Mouse (Mus musculus): ENCODE data around the gene Lap3. TPM values are rescaled to one million over a fixed set of nuclear protein-coding genes. Genes with fewer than 3 reads are reported as not detected.
A peak's percentile ranks its signal among the peaks of the same experiment; 100 is the strongest.

Lap3 gene
- total and polyA plus RNA-seq, 3 experiments, result 108 to 167 (median 130) TPM

GRCm38 (mm10) chr5:45535177-45535576 is 42.0 kb downstream of the Lap3 start:
- peaks cover 5 to 25% of the 10 kb centered on the region in 2 experiments for H3K36me3 ChIP-seq (replicated peaks in 1 of 2; ENCODE audit: control insufficient read depth in 1 of 2, insufficient read depth in 1 of 2, low read length in 1 of 2)
- no peak overlapping the region for H3K4me3 ChIP-seq (replicated peaks in 1 of 3; ENCODE audit: low read depth in 2 of 3, low read length in 2 of 3, poor library complexity in 1 of 3)
- dilution Hi-C loops (cut with MboI; ENCODE audit: extremely low pct_ligation_motif_present, extremely low pct_unique_long_range_greater_than_20kb, low sequenced_read_pairs) (no loop called here), in situ Hi-C loops (cut with MboI; ENCODE audit: low pct_ligation_motif_present, low pct_unique_long_range_greater_than_20kb, low sequenced_read_pairs) (loop anchor here (25.0 kb wide), 1 partner anchor 802 kb away; no protein-coding TSS in a partner anchor)
- H3K79me2 ChIP-seq (replicated peaks; ENCODE audit: control insufficient read depth, extremely low read depth, insufficient read depth, poor library complexity, severe bottlenecking), result no peaks in the 10 kb centered on the region
- H3K27ac ChIP-seq (ENCODE audit: insufficient read depth, low read depth), result no peak overlapping the region
- H3K4me2 ChIP-seq (ENCODE audit: insufficient read depth, low read depth, poor library complexity, severe bottlenecking), result peak overlapping the region; percentile 89
- H3K4me1 ChIP-seq (ENCODE audit: control insufficient read depth in 1 of 2, insufficient read depth in 2 of 2), result peaks cover 4 to 11% of the 10 kb centered on the region in 2 experiments; a peak in 3 of 4 replicates
- H3K9me3 ChIP-seq (replicated peaks; ENCODE audit: low read length), result no peaks in the 10 kb centered on the region
- peak; percentile 29 for DNase-seq (ENCODE audit: extremely low read depth)
- H3K27me3 ChIP-seq (replicated peaks), result no peaks in the 10 kb centered on the region
- H3K9ac ChIP-seq (ENCODE audit: insufficient read depth, low read depth), result no peak overlapping the region
- TF ChIP-seq MXI1 (IDR thresholded peaks at IDR 0.05; ENCODE audit: low read depth, low read length) (no peak), ETS1 (conservative IDR thresholded peaks at IDR 0.05; ENCODE audit: low read depth, low read length) (no peak), JUND (conservative IDR thresholded peaks at IDR 0.05; ENCODE audit: low read depth, low read length) (peak; percentile 69), USF2 (conservative IDR thresholded peaks at IDR 0.05; ENCODE audit: low read depth, low read length) (no peak), SIN3A (IDR thresholded peaks at IDR 0.05; ENCODE audit: low read length) (no peak), ELF1 (IDR thresholded peaks at IDR 0.05; ENCODE audit: low read depth, low read length) (no peak), MYC (IDR thresholded peaks at IDR 0.05; ENCODE audit: low read depth, low read length) (no peak), RCOR1 (conservative IDR thresholded peaks at IDR 0.05; ENCODE audit: low read depth, low read length) (no peak), EP300 (IDR thresholded peaks at IDR 0.05; ENCODE audit: low read length) (peak; percentile 70), IRF4 (IDR thresholded peaks at IDR 0.05; ENCODE audit: low read depth, low read length) (peak; percentile 88), KAT2A (IDR thresholded peaks at IDR 0.05; ENCODE audit: insufficient replicate concordance, low read length) (no peak), JUN (IDR thresholded peaks at IDR 0.05; ENCODE audit: insufficient read depth, low read depth, low read length) (peak; percentile 61), MAFK (IDR thresholded peaks at IDR 0.05; ENCODE audit: insufficient replicate concordance, low read length) (no peak), NRF1 (IDR thresholded peaks at IDR 0.05; ENCODE audit: low read depth, low read length) (no peak)

- DNase-seq (ENCODE audit: extremely low read depth), result no peak
- no peaks in the 10 kb centered on the region for H3K27me3 ChIP-seq (replicated peaks)
- H3K79me2 ChIP-seq (replicated peaks; ENCODE audit: control insufficient read depth, extremely low read depth, insufficient read depth, poor library complexity, severe bottlenecking), result no peaks in the 10 kb centered on the region
- no peak overlapping the region for H3K9ac ChIP-seq (ENCODE audit: insufficient read depth, low read depth)
- no peak overlapping the region for H3K4me3 ChIP-seq (replicated peaks in 1 of 3; ENCODE audit: low read depth in 2 of 3, low read length in 2 of 3, poor library complexity in 1 of 3)
- no peaks in the 10 kb centered on the region for H3K36me3 ChIP-seq (replicated peaks in 1 of 2; ENCODE audit: control insufficient read depth in 1 of 2, insufficient read depth in 1 of 2, low read length in 1 of 2)
- H3K27ac ChIP-seq (ENCODE audit: insufficient read depth, low read depth), result no peak overlapping the region
- dilution Hi-C loops (cut with MboI; ENCODE audit: extremely low pct_ligation_motif_present, extremely low pct_unique_long_range_greater_than_20kb, low sequenced_read_pairs), result no loop called here
- H3K4me1 ChIP-seq (ENCODE audit: control insufficient read depth in 1 of 2, insufficient read depth in 2 of 2), result peaks cover 4 to 28% of the 10 kb centered on the region in 2 experiments
- no peak for TF ChIP-seq KAT2A (IDR thresholded peaks at IDR 0.05; ENCODE audit: insufficient replicate concordance, low read length)
- no peak for TF ChIP-seq PAX5 (IDR thresholded peaks at IDR 0.05; ENCODE audit: low read length)
- TF ChIP-seq RAD21 (IDR thresholded peaks at IDR 0.05; ENCODE audit: low read depth, low read length), result peak; percentile 0; the same call in 1 of the 2 replicates
- TF ChIP-seq EP300 (IDR thresholded peaks at IDR 0.05; ENCODE audit: low read length), result no peak
- peak in 1 of 2 experiments; percentile 44; a peak in 3 of 4 replicates for TF ChIP-seq CTCF (conservative IDR thresholded peaks at IDR 0.05 in 1 of 2, IDR thresholded peaks at IDR 0.05 in 1 of 2; ENCODE audit: low read depth in 2 of 2, low read length in 2 of 2)
- no peak for TF ChIP-seq POLR2AphosphoS2 (IDR thresholded peaks at IDR 0.05; ENCODE audit: low read depth, low read length)
- in situ Hi-C loops (cut with MboI; ENCODE audit: low pct_ligation_motif_present, low pct_unique_long_range_greater_than_20kb, low sequenced_read_pairs), result loop anchor here (25.0 kb wide), 1 partner anchor 798 kb away; no protein-coding TSS in a partner anchor
- H3K9me3 ChIP-seq (replicated peaks; ENCODE audit: low read length), result no peaks in the 10 kb centered on the region
- H3K4me2 ChIP-seq (ENCODE audit: insufficient read depth, low read depth, poor library complexity, severe bottlenecking), result no peak overlapping the region
Observed at GRCm38 (mm10) chr5:45539502-45539901, 46.3 kb downstream of the Lap3 start.

All from CH12.LX (cell line).